ENCODE assay signal across 7 mouse cellular contexts in genomic region chr1:127459015-127459451, GRCm38 (mm10).
DNase-seq lines count a peak whose midpoint lies in the region; ATAC-seq and TF ChIP-seq lines count a peak whose summit lies in the region.

No protein-coding gene starts in this region.

- no peak for TF ChIP-seq EP300 in MEL (IDR thresholded peaks at IDR 0.05; ENCODE audit: low read depth in 1 of 2, low read length in 2 of 2)

- H3K4me2 ChIP-seq in hindbrain, embryonic 11.5 days (replicated peaks; ENCODE audit: low read depth, low read length): no peak overlapping the region

- whole genome bisulfite sequencing in forebrain, embryonic 10.5 days: 17% methylated on average over 6 of the region's 6 CpGs
- WGBS in hindbrain, embryonic 11.5 days: 16% methylated on average over 6 of the region's 6 CpGs

- TF ChIP-seq CTCF in MEL (IDR thresholded peaks at IDR 0.05 in 2 of 3, conservative IDR thresholded peaks at IDR 0.05 in 1 of 3; ENCODE audit: control insufficient read depth in 1 of 3, insufficient read depth in 1 of 3, low read depth in 2 of 3, low read length in 3 of 3, poor library complexity in 1 of 3, severe bottlenecking in 1 of 3): peak; percentile 49 to 79 (median 69)
- peak; percentile 48 for TF ChIP-seq CTCF in bone marrow macrophage, adult 2 months (IDR thresholded peaks at IDR 0.05; ENCODE audit: low read depth, low read length)

- DNase-seq in MEL (ENCODE audit: low read depth, low spot score): peak; percentile 65
- peak; percentile 58 for DNase-seq in forebrain, embryonic 10.5 days (ENCODE audit: extremely low spot score, low spot score)
- peak; percentile 86 for DNase-seq in hindbrain, embryonic 11.5 days (ENCODE audit: low spot score)
- DNase-seq in layer of hippocampus, adult 18-20 months (ENCODE audit: low spot score in 2 of 2): peak; percentile 52 to 77
- peak; percentile 76 for DNase-seq in lung, postnatal 10 days
- peak; percentile 69 for DNase-seq in retina, postnatal 7 days (ENCODE audit: low read depth, low spot score)

- H3K27me3 ChIP-seq in MEL (ENCODE audit: control insufficient read depth in 1 of 2, insufficient read depth in 2 of 2, low read length in 2 of 2): no peaks in the 10 kb centered on the region
- no peaks in the 10 kb centered on the region for H3K27me3 ChIP-seq in forebrain, embryonic 10.5 days (ENCODE audit: poor library complexity, severe bottlenecking)
- H3K27me3 ChIP-seq in hindbrain, embryonic 11.5 days (ENCODE audit: control insufficient read depth, insufficient read depth, low read length): no peaks in the 10 kb centered on the region

- H3K4me3 ChIP-seq in MEL (ENCODE audit: control insufficient read depth in 1 of 2, insufficient read depth in 1 of 2, low read depth in 2 of 2, low read length in 2 of 2): no peak overlapping the region
- H3K4me3 ChIP-seq in bone marrow macrophage, adult 2 months (ENCODE audit: insufficient read depth, low read length): no peak overlapping the region
- H3K4me3 ChIP-seq in forebrain, embryonic 10.5 days: no peak overlapping the region
- no peak overlapping the region for H3K4me3 ChIP-seq in hindbrain, embryonic 11.5 days (ENCODE audit: low read depth, low read length)

- no peak overlapping the region for H3K9ac ChIP-seq in MEL (ENCODE audit: control insufficient read depth, low read depth, low read length, poor library complexity, severe bottlenecking)
- H3K9ac ChIP-seq in hindbrain, embryonic 11.5 days (ENCODE audit: low read depth, low read length): 0 out of 2 replicates have a peak overlapping the region, but pooled peaks have one; percentile 11

- TF ChIP-seq POLR2A in MEL (IDR thresholded peaks at IDR 0.05; ENCODE audit: control insufficient read depth in 1 of 2, insufficient read depth in 1 of 2, low read depth in 1 of 2, low read length in 2 of 2, poor library complexity in 1 of 2): no peak
- no peak for TF ChIP-seq POLR2A in bone marrow macrophage, adult 2 months (IDR thresholded peaks at IDR 0.05; ENCODE audit: borderline replicate concordance, low read depth, low read length)

- no peaks in the 10 kb centered on the region for H3K4me1 ChIP-seq in MEL (ENCODE audit: control insufficient read depth in 1 of 2, insufficient read depth in 2 of 2, low read length in 2 of 2)
- no peaks in the 10 kb centered on the region for H3K4me1 ChIP-seq in bone marrow macrophage, adult 2 months (ENCODE audit: control insufficient read depth, insufficient read depth, low read length)
- H3K4me1 ChIP-seq in forebrain, embryonic 10.5 days: peaks cover 17% of the 10 kb centered on the region
- peaks cover 2% of the 10 kb centered on the region; the same call in 1 of the 2 replicates for H3K4me1 ChIP-seq in hindbrain, embryonic 11.5 days (replicated peaks; ENCODE audit: control insufficient read depth, insufficient read depth, low read length)

- no peaks in the 10 kb centered on the region for H3K36me3 ChIP-seq in MEL (ENCODE audit: control insufficient read depth in 1 of 2, insufficient read depth in 2 of 2, low read length in 2 of 2)
- H3K36me3 ChIP-seq in forebrain, embryonic 10.5 days (replicated peaks): peaks cover 14% of the 10 kb centered on the region
- H3K36me3 ChIP-seq in hindbrain, embryonic 11.5 days (ENCODE audit: control insufficient read depth, insufficient read depth, low read length): no peaks in the 10 kb centered on the region

- no peak overlapping the region for H3K27ac ChIP-seq in MEL (ENCODE audit: control insufficient read depth, low read depth, low read length)
- H3K27ac ChIP-seq in bone marrow macrophage, adult 2 months (ENCODE audit: insufficient read depth, low read depth, low read length): no peak overlapping the region
- peak overlapping the region; percentile 77 for H3K27ac ChIP-seq in forebrain, embryonic 10.5 days
- H3K27ac ChIP-seq in hindbrain, embryonic 11.5 days (ENCODE audit: low read depth, low read length): 0 out of 2 replicates have a peak overlapping the region, but pooled peaks have one; percentile 17

- peak; percentile 77 for ATAC-seq in hindbrain, embryonic 11.5 days (ENCODE audit: low FRiP score)

- H3K9me3 ChIP-seq in MEL (replicated peaks; ENCODE audit: insufficient read depth, low read length): no peaks in the 10 kb centered on the region
- H3K9me3 ChIP-seq in forebrain, embryonic 10.5 days: no peaks in the 10 kb centered on the region
- no peaks in the 10 kb centered on the region for H3K9me3 ChIP-seq in hindbrain, embryonic 11.5 days (ENCODE audit: control insufficient read depth, low read length)

- no peaks in the 10 kb centered on the region for H3K79me2 ChIP-seq in MEL (ENCODE audit: control insufficient read depth, insufficient read depth, low read length, poor library complexity)

- peak; percentile 88 for TF ChIP-seq RAD21 in MEL (IDR thresholded peaks at IDR 0.05; ENCODE audit: low read depth, low read length)

TF ChIP-seq in MEL, 35 proteins besides CTCF, POLR2A, EP300 and RAD21:
- TF ChIP-seq HCFC1 (IDR thresholded peaks at IDR 0.05; ENCODE audit: low read depth, low read length): no peak
- TF ChIP-seq GATA1 (IDR thresholded peaks at IDR 0.05; ENCODE audit: low read depth, low read length): no peak
- TF ChIP-seq TBP (IDR thresholded peaks at IDR 0.05; ENCODE audit: low read depth, low read length): no peak
- no peak for TF ChIP-seq POLR2AphosphoS2 (IDR thresholded peaks at IDR 0.05; ENCODE audit: low read length)
- no peak for TF ChIP-seq MAFK (IDR thresholded peaks at IDR 0.05; ENCODE audit: borderline replicate concordance, low read depth, low read length)
- no peak for TF ChIP-seq MAZ (IDR thresholded peaks at IDR 0.05; ENCODE audit: low read depth, low read length)
- TF ChIP-seq USF2 (IDR thresholded peaks at IDR 0.05; ENCODE audit: borderline replicate concordance in 1 of 2, insufficient read depth in 1 of 2, low read depth in 1 of 2, low read length in 2 of 2): no peak
- TF ChIP-seq UBTF (IDR thresholded peaks at IDR 0.05; ENCODE audit: borderline replicate concordance, insufficient read depth, low read depth, low read length): no peak
- no peak for TF ChIP-seq GABPA (IDR thresholded peaks at IDR 0.05; ENCODE audit: low read depth, low read length)
- peak; percentile 86 for TF ChIP-seq SMC3 (IDR thresholded peaks at IDR 0.05; ENCODE audit: low read depth, low read length)
- TF ChIP-seq ZC3H11A (IDR thresholded peaks at IDR 0.05; ENCODE audit: low read depth, low read length): peak; percentile 69
- no peak for TF ChIP-seq ZMIZ1 (IDR thresholded peaks at IDR 0.05; ENCODE audit: low read depth, low read length)
- TF ChIP-seq MEF2A (IDR thresholded peaks at IDR 0.05; ENCODE audit: extremely low read depth, insufficient replicate concordance, low read depth, low read length, poor library complexity, severe bottlenecking): no peak
- no peak for TF ChIP-seq ZKSCAN1 (IDR thresholded peaks at IDR 0.05; ENCODE audit: low read depth, low read length)
- no peak for TF ChIP-seq NELFE (IDR thresholded peaks at IDR 0.05; ENCODE audit: low read depth, low read length)

Comparison
In these comparisons a context has a peak if more than half of its experiments do, and no peak if none do; other contexts are left out.
1. H3K27ac ChIP-seq: peak in forebrain, embryonic 10.5 days (single experiment) and hindbrain, embryonic 11.5 days (single experiment); none in MEL (single experiment) and bone marrow macrophage, adult 2 months (single experiment).
2. Peak in every context shown above with its lines, with median percentiles within 50 percentile points of each other: DNase-seq.